In the genomic region with DNA sequence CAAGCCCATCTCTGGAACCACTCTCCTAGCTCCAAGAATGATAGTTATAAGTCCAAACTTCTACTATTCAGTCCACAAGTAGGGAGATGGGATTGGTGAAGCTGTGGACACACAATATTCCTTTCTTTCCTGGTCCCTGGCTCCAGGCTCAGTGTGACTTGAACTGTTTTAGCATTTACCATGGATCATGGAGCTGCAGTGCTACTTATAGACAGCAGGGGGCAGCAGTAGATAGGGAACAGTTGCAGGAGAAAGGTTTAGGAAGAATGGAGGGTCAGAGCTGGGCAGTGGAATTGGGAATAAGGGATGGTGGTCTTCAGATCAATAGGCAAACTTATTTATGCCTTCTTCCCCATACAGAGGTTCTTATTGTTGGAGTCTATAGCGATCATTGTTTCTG, we compare ENCODE assay signal across 7 mouse cellular contexts. TPM values are rescaled to one million over a fixed set of nuclear protein-coding genes. Genes with fewer than 3 reads are reported as not detected.
DNase-seq lines count a peak whose midpoint lies in the region; ATAC-seq and TF ChIP-seq lines count a peak whose summit lies in the region.

No protein-coding gene starts in this region.

- no peak overlapping the region for H3K4me2 ChIP-seq in liver, embryonic 14.5 days (ENCODE audit: low read depth)

- ATAC-seq in liver, embryonic 14.5 days (ENCODE audit: insufficient read depth), result no peak

- peak in 1 of 2 experiments; percentile 42 for DNase-seq in spleen, adult 2 months (ENCODE audit: low read depth in 1 of 2, low spot score in 2 of 2)
- DNase-seq in spleen, adult 12 weeks (ENCODE audit: low spot score), result no peak
- peak; percentile 66 for DNase-seq in adrenal gland, adult 2 months
- peak; percentile 67 for DNase-seq in embryo, embryonic 9.5 days (ENCODE audit: extremely low spot score)
- peak; percentile 82 for DNase-seq in kidney, adult 9 months
- peak in 1 of 3 experiments; percentile 52 for DNase-seq in liver, embryonic 14.5 days (ENCODE audit: low read depth in 3 of 3, low spot score in 3 of 3)
- DNase-seq in right cerebral cortex, postnatal 25 days, result peak; percentile 74

- H3K27me3 ChIP-seq in spleen, adult 2 months (ENCODE audit: control insufficient read depth, insufficient read depth, low read length), result 0 out of 2 replicates have a peak, but pooled peaks cover 2% of the 10 kb centered on the region
- peaks cover 12% of the 10 kb centered on the region for H3K27me3 ChIP-seq in liver, embryonic 14.5 days (ENCODE audit: control insufficient read depth, insufficient read depth, low read length)

- WGBS in spleen, adult 2 months, result 12% methylated on average over 1 of the region's 1 CpGs
- 3% methylated on average over 1 of the region's 1 CpGs for WGBS in liver, embryonic 14.5 days (ENCODE audit: insufficient replicate concordance)

- TF ChIP-seq POLR2A in spleen, adult 2 months (IDR thresholded peaks at IDR 0.05; ENCODE audit: low read depth, low read length), result no peak

- no peaks in the 10 kb centered on the region for H3K36me3 ChIP-seq in spleen, adult 2 months (ENCODE audit: control insufficient read depth, insufficient read depth, low read length)
- no peaks in the 10 kb centered on the region for H3K36me3 ChIP-seq in liver, embryonic 14.5 days (replicated peaks; ENCODE audit: control insufficient read depth, insufficient read depth, low read depth)

- H3K4me3 ChIP-seq in spleen, adult 2 months (ENCODE audit: extremely low read depth, insufficient read depth, insufficient read length), result no peak overlapping the region
- no peak overlapping the region for H3K4me3 ChIP-seq in liver, embryonic 14.5 days (ENCODE audit: insufficient read depth in 1 of 2, low read depth in 2 of 2, low read length in 2 of 2)

- TF ChIP-seq EP300 in liver, embryonic 14.5 days (IDR thresholded peaks at IDR 0.05; ENCODE audit: low read depth), result no peak

- TF ChIP-seq CTCF in spleen, adult 2 months (IDR thresholded peaks at IDR 0.05; ENCODE audit: extremely low read depth, insufficient read depth, insufficient read length, insufficient replicate concordance), result peak; percentile 59; the same call in 1 of the 2 replicates
- TF ChIP-seq CTCF in liver, embryonic 14.5 days (IDR thresholded peaks at IDR 0.05; ENCODE audit: low read depth), result peak; percentile 97

- no peak overlapping the region for H3K27ac ChIP-seq in spleen, adult 2 months (ENCODE audit: insufficient read depth, low read length)
- no peak overlapping the region for H3K27ac ChIP-seq in liver, embryonic 14.5 days

- H3K9ac ChIP-seq in liver, embryonic 14.5 days (replicated peaks), result no peak overlapping the region

- no peaks in the 10 kb centered on the region for H3K9me3 ChIP-seq in liver, embryonic 14.5 days (ENCODE audit: control insufficient read depth, low read length)

- H3K4me1 ChIP-seq in spleen, adult 2 months (ENCODE audit: control insufficient read depth, insufficient read depth, insufficient read length), result peaks cover 13% of the 10 kb centered on the region
- H3K4me1 ChIP-seq in liver, embryonic 14.5 days (replicated peaks; ENCODE audit: control insufficient read depth in 2 of 2, insufficient read depth in 2 of 2, low read length in 1 of 2), result peaks cover 12% of the 10 kb centered on the region in 2 experiments

RNA-seq across cellular contexts. Expression of a gene that starts 1.8 kb away (rescaled TPM):
- 13.1 TPM in 2 replicates for polyA plus RNA-seq in spleen, adult 2 months (2012; rRNA removed)
- total RNA-seq in adrenal gland, adult 2 months (2021), result 100 to 1,000 TPM in 1 of 2 experiments, 10 to 100 TPM in 1; 48.7 to 109 TPM
- 94.0 and 98.6 TPM in 2 replicates for polyA plus RNA-seq in adrenal gland, adult 2 months (2012; rRNA removed)
- polyA plus RNA-seq in liver, embryonic 14.5 days (2012; rRNA removed), result 13.8 and 14.3 TPM in 2 replicates
- 18.3 and 21.4 TPM in 2 replicates for polyA plus RNA-seq in liver, embryonic 14.5 days (2014; fragmentation: Nextera tagmentation; extraction: Ambion mirVana)

RNA-seq across cellular contexts. Expression of a gene that starts 2.1 kb away (rescaled TPM):
- 8.1 and 9.6 TPM in 2 replicates for polyA plus RNA-seq in spleen, adult 2 months (2012; rRNA removed)
- total RNA-seq in adrenal gland, adult 2 months (2021), result 1 to 10 TPM; 3.4 to 5.8 TPM
- polyA plus RNA-seq in adrenal gland, adult 2 months (2012; rRNA removed), result 22.5 and 23.3 TPM in 2 replicates
- 0.35 and 0.83 TPM in 2 replicates for polyA plus RNA-seq in liver, embryonic 14.5 days (2012; rRNA removed)
- polyA plus RNA-seq in liver, embryonic 14.5 days (2014; fragmentation: Nextera tagmentation; extraction: Ambion mirVana), result 0.18 and 0.20 TPM in 2 replicates

RNA-seq across cellular contexts. Expression of a gene that starts 42.2 kb away (rescaled TPM):
- polyA plus RNA-seq in spleen, adult 2 months (2012; rRNA removed), result 41.8 and 59.8 TPM in 2 replicates
- 10 to 100 TPM; 33.3 to 44.9 TPM for total RNA-seq in adrenal gland, adult 2 months (2021)
- polyA plus RNA-seq in adrenal gland, adult 2 months (2012; rRNA removed), result 13.8 and 16.5 TPM in 2 replicates
- 8.4 and 9.0 TPM in 2 replicates for polyA plus RNA-seq in liver, embryonic 14.5 days (2012; rRNA removed)
- 6.5 and 8.9 TPM in 2 replicates for polyA plus RNA-seq in liver, embryonic 14.5 days (2014; fragmentation: Nextera tagmentation; extraction: Ambion mirVana)
